Mouse (Mus musculus): Measurements from ENCODE around the gene Tspan31.
A peak's percentile ranks its signal among the peaks of the same experiment; 100 is the strongest.

Gene Tspan31

GRCm38 (mm10) chr10:127041774-127042338 lies 28.2 kb downstream of the Tspan31 start:
- DNase-seq (ENCODE audit: low spot score), result peak; percentile 65

- DNase-seq (ENCODE audit: low spot score), result no peak
Observed at GRCm38 (mm10) chr10:127041274-127041766, 28.7 kb downstream of the Tspan31 start, which contains the start of the genes Mettl1 and Eef1akmt3. Mettl1 (plus strand) TSS chr10:127041414. Eef1akmt3 (minus strand) TSS chr10:127041513.

- DNase-seq (ENCODE audit: low spot score), result no peak
Observed at GRCm38 (mm10) chr10:127040569-127041214, 29.4 kb downstream of the Tspan31 start.

DNA sequence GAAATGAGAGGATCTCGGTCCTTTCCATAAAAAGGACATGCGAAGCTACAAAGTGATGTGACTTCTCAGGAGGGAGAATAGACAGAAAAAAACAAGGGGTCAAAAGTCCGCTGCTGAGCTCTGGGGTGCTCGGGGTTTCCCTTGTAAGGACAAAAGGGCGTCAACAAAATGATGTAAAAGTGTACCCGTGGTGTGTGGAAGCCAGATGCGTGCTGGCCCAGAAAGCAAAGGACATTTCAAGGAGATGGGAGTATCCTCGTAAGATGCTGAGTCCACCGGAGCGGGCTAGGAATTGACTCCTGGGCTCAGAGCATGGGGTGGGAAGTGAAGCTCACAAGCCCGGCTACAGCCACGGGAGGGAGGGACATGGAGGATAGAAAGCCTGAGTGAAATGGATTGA lies 32.4 kb downstream of the Tspan31 start:
- no peak for DNase-seq (ENCODE audit: low spot score)

- no peak for DNase-seq (ENCODE audit: low spot score)
Observed at GRCm38 (mm10) chr10:127036273-127036672, 33.8 kb downstream of the Tspan31 start.

DNA sequence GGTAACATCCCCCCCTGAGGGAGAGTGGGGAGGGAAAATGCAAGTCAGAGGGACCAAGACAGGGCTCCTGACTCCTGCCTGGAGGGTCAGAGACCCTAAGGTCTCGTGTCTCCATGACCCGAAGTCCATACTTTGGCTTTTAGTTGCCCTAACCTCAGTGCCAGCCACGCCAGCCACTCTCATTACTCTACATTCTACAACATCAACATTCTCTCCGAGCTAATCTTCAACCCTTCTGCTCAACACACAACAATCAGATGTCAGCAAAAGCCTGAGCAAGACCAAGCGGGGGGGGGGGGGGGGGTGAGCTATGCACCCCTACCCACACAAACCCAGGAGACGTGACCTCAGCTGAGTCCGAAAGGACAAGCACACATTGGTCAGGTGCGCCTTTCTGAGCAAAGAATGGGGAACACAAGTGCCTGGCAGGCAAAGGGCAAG lies 36.7 kb downstream of the Tspan31 start:
- DNase-seq (ENCODE audit: low spot score), result no peak

- peak; percentile 86 for DNase-seq (ENCODE audit: low spot score)
Observed at GRCm38 (mm10) chr10:127030336-127031296, 39.4 kb downstream of the Tspan31 start, which contains the start of gene Tsfm. Tsfm (minus strand) TSS chr10:127030840.

GRCm38 (mm10) chr10:127018422-127018821 lies 51.6 kb downstream of the Tspan31 start:
- no peak for DNase-seq (ENCODE audit: low spot score)

Data from urinary bladder, postnatal 10 days (tissue).